Mouse (Mus musculus): ENCODE measurements around the gene Fxn. TPM values are rescaled to one million over a fixed set of nuclear protein-coding genes. Genes with fewer than 3 reads are reported as not detected.

The Fxn gene
- polyA plus RNA-seq, 1 experiment from 2014 or later: 22.1 TPM

DNA sequence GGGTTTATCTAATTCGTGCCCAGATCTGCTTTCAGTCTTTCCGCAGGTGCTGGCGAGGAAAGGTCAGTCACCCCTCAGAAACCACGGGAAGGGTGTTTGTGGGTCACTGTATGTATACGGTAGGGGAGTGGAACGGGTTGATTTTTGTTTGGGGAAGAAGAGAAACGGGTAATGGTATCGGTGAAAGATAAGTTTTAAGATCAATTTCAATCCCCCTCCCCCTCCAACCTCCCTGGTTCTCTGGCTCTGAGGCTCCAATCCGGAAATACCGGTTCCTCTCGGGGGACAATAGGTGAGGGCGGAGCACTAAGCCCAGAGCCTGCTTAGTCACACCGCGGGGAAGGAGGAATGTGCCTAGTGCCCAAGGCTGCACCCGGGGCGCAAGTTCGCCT, 55.1 kb downstream of the Fxn start:
- 2% methylated on average over 17 of the region's 17 CpGs for WGBS
- Histone ChIP-seq H3K9me3 (ENCODE audit: low read length) (no peaks in the 10 kb centered on the region), H3K4me2 (replicated peaks; ENCODE audit: low read depth, low read length) (peak overlapping the region; percentile 79), H3K27me3 (replicated peaks; ENCODE audit: insufficient read depth, low read length) (no peaks in the 10 kb centered on the region), H3K9ac (replicated peaks; ENCODE audit: low read depth) (no peak overlapping the region), H3K4me1 (ENCODE audit: insufficient read depth, low read depth, low read length) (no peaks in the 10 kb centered on the region), H3K27ac (ENCODE audit: low read length) (peak overlapping the region; percentile 95), H3K4me3 (ENCODE audit: low read depth, low read length) (peak overlapping the region; percentile 67), H3K36me3 (ENCODE audit: insufficient read depth, low read length) (no peaks in the 10 kb centered on the region)
- DNase-seq (ENCODE audit: low spot score): peak; percentile 94
- peak; percentile 86 for ATAC-seq
- TF ChIP-seq EP300 (IDR thresholded peaks at IDR 0.05) (peak; percentile 53), CTCF (IDR thresholded peaks at IDR 0.05) (no peak)

DNA sequence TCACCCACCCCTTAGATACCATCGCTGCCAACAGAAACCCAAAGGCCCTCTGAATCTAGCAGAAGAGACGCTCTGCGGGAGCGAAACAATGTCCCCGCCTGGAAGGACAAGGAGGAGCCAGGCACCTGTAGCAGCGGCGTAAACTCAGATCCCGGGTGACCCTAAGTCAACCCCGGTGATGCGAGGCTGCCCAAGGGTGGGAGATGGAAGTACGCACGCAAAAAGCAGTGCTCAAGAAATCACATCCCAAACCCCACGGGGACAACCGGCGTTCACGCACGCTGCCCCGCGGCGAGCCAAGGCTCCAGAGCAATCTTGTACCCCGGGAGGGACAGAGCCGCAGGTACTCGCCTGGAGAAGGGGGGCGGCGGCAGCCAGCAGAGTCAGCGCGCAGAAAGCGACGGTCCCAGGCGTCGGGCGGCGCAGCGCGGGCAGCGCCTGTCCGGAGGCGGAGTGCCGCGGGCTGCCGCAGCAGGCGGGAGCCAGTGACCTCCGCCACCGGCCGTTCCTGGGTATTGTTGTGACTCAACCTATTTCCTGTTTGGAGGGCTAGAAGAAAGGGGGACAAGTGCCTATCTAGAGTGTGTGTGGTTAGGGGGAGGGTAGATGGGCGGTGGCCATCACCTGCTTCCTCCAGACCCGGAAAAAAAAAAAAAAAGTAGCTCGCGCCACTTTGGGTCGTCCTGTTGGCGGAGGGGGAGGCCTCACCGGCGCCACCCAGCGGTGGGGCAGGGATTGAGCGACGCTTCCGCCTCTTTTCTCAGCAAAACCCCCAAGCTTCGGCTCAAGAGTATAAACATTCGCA, 55.7 kb downstream of the Fxn start, which contains the start of gene Tjp2:
TSS of gene Tjp2 (minus strand) at position 531 of the 805 bp plus-strand sequence.
- ATAC-seq: peak; percentile 94
- no peaks in the 10 kb centered on the region for H3K4me1 ChIP-seq (ENCODE audit: insufficient read depth, low read depth, low read length)
- peak within 1 kb of the TSS; percentile 45 for H3K9ac ChIP-seq (replicated peaks; ENCODE audit: low read depth)
- H3K4me2 ChIP-seq (replicated peaks; ENCODE audit: low read depth, low read length): peak within 1 kb of the TSS; percentile 79
- peak within 1 kb of the TSS; percentile 95 for H3K27ac ChIP-seq (ENCODE audit: low read length)
- peak within 1 kb of the TSS; percentile 67 for H3K4me3 ChIP-seq (ENCODE audit: low read depth, low read length)
- H3K36me3 ChIP-seq (ENCODE audit: insufficient read depth, low read length): no peaks in the 10 kb centered on the region
- peak; percentile 93 for DNase-seq (ENCODE audit: low spot score)
- TF ChIP-seq EP300 (IDR thresholded peaks at IDR 0.05) (peak; percentile 51), CTCF (IDR thresholded peaks at IDR 0.05) (peak; percentile 85)
- WGBS: under 1% methylated on average over 58 of the region's 59 CpGs
- H3K9me3 ChIP-seq (ENCODE audit: low read length): no peaks in the 10 kb centered on the region
- H3K27me3 ChIP-seq (replicated peaks; ENCODE audit: insufficient read depth, low read length): no peaks in the 10 kb centered on the region

DNA sequence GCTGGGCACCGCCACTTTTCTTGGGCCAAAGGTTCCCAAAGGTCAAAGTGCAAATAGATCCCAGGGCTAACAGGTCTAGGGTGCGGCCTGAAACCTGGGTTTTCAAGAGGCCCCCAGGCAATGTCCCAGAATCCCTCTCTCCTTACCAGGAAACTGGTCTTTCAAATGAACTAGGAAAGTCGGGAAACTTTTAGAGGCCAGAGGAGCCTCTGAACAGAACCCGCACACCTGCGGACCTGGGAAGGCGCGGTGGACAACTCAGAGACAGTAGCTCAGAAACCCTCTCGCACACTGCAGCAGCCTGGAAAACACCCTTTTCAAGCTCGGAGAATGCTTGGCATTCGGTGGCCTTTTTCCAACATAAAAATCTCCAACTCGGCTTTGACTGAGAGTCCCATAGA, 56.6 kb downstream of the Fxn start:
- Histone ChIP-seq H3K4me1 (ENCODE audit: insufficient read depth, low read depth, low read length) (no peaks in the 10 kb centered on the region), H3K4me3 (ENCODE audit: low read depth, low read length) (peak overlapping the region; percentile 67), H3K27me3 (replicated peaks; ENCODE audit: insufficient read depth, low read length) (no peaks in the 10 kb centered on the region), H3K4me2 (replicated peaks; ENCODE audit: low read depth, low read length) (peak overlapping the region; percentile 79), H3K36me3 (ENCODE audit: insufficient read depth, low read length) (no peaks in the 10 kb centered on the region), H3K27ac (ENCODE audit: low read length) (peak overlapping the region; percentile 95), H3K9me3 (ENCODE audit: low read length) (no peaks in the 10 kb centered on the region), H3K9ac (replicated peaks; ENCODE audit: low read depth) (peak overlapping the region; percentile 45)
- DNase-seq (ENCODE audit: low spot score): peak; percentile 45
- WGBS: 13% methylated on average over 11 of the region's 11 CpGs
- ATAC-seq: no peak
- no peak for TF ChIP-seq CTCF (IDR thresholded peaks at IDR 0.05)
- no peak for TF ChIP-seq EP300 (IDR thresholded peaks at IDR 0.05)

DNA sequence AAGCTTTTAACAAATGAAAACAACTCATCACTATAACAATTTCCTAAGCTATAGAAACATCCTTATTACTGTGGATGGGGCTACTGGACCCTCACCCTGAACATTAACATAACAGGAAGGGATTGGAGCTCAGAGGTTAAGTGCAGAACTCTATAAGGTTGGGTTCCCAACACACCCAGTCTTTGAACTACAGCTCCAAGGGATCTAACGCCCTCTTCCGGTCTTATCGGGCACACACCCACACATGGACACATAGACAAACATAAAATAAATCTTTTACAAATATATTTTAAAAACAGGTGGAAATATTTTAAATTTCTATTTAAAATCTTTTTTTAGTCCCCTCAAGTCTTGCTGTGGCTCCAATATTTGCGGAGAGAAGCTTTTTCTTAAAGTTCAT, 59.0 kb downstream of the Fxn start:
- no peak overlapping the region for H3K4me3 ChIP-seq (ENCODE audit: low read depth, low read length)
- WGBS: 57% methylated on average over 4 of the region's 4 CpGs
- no peaks in the 10 kb centered on the region for H3K27me3 ChIP-seq (replicated peaks; ENCODE audit: insufficient read depth, low read length)
- peak overlapping the region; percentile 28 for H3K4me2 ChIP-seq (replicated peaks; ENCODE audit: low read depth, low read length)
- no peaks in the 10 kb centered on the region for H3K9me3 ChIP-seq (ENCODE audit: low read length)
- peak; percentile 57 for DNase-seq (ENCODE audit: low spot score)
- peak overlapping the region; percentile 3; the same call in 1 of the 2 replicates for H3K27ac ChIP-seq (ENCODE audit: low read length)
- H3K4me1 ChIP-seq (ENCODE audit: insufficient read depth, low read depth, low read length): no peaks in the 10 kb centered on the region
- no peaks in the 10 kb centered on the region for H3K36me3 ChIP-seq (ENCODE audit: insufficient read depth, low read length)
- TF ChIP-seq EP300 (IDR thresholded peaks at IDR 0.05): no peak; the same call in 1 of the 2 replicates
- peak; percentile 38 for TF ChIP-seq CTCF (IDR thresholded peaks at IDR 0.05)
- no peak for ATAC-seq
- no peak overlapping the region for H3K9ac ChIP-seq (replicated peaks; ENCODE audit: low read depth)

DNA sequence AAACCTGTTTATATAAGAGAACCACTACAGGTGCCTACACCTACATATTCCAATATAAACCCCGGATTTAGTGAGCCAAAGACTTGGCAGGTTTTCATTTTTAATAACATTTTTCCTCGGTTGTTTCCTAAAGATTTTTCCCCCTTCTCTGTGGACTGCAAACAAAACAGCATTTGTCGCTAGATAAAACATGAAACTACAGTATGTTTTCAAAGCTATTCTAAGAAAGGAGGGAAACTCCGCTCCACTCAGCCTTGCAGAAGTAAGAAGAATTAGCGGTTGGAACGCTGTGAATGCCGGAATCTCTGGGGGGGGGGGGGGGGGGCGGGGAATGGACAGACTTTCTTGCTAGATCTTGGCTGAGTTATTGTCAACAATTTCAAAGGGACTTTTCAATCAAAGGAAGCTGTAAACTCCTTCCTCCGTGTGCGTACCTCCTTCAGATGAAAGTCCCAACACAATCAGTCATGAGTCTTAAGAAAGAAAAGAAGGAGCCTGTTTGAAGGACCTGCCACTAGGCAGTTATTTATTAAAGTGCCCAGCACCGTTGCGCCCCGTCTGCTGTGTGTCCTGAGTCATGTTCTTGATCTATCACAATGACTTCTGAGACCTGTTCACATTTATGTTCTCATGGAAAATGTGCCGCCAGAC, 59.5 kb downstream of the Fxn start:
- H3K4me1 ChIP-seq (ENCODE audit: insufficient read depth, low read depth, low read length): no peaks in the 10 kb centered on the region
- no peak for TF ChIP-seq CTCF (IDR thresholded peaks at IDR 0.05)
- TF ChIP-seq EP300 (IDR thresholded peaks at IDR 0.05): no peak
- no peak overlapping the region for H3K9ac ChIP-seq (replicated peaks; ENCODE audit: low read depth)
- no peak for ATAC-seq
- H3K27ac ChIP-seq (ENCODE audit: low read length): peak overlapping the region; percentile 3; the same call in 1 of the 2 replicates
- peak; percentile 73 for DNase-seq (ENCODE audit: low spot score)
- H3K27me3 ChIP-seq (replicated peaks; ENCODE audit: insufficient read depth, low read length): no peaks in the 10 kb centered on the region
- H3K9me3 ChIP-seq (ENCODE audit: low read length): no peaks in the 10 kb centered on the region
- no peak overlapping the region for H3K4me3 ChIP-seq (ENCODE audit: low read depth, low read length)
- no peaks in the 10 kb centered on the region for H3K36me3 ChIP-seq (ENCODE audit: insufficient read depth, low read length)
- 5% methylated on average over 14 of the region's 14 CpGs for WGBS
- H3K4me2 ChIP-seq (replicated peaks; ENCODE audit: low read depth, low read length): peak overlapping the region; percentile 28

DNA sequence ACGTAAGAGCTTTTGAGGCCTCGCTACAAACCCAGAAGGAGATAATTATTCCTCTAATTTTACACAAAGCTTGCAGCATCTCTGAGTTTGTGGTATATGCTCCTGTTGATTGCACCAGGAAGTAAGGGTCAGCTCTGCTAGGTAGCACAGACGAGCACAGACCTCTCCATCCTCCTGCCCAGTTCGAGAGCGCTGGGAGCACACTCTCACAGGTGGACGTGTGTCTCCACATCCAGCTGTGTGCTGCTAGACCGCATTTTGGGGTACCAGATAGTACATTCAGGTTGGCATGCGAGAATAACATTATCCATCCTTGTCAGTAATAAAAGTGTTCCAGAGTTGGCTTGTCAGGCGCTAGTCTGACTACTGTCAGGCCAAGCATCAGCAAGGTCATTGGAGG, 61.4 kb downstream of the Fxn start:
- Histone ChIP-seq H3K9me3 (ENCODE audit: low read length) (no peaks in the 10 kb centered on the region), H3K27me3 (replicated peaks; ENCODE audit: insufficient read depth, low read length) (no peaks in the 10 kb centered on the region), H3K9ac (replicated peaks; ENCODE audit: low read depth) (no peak overlapping the region), H3K27ac (ENCODE audit: low read length) (no peak overlapping the region), H3K4me2 (replicated peaks; ENCODE audit: low read depth, low read length) (no peak overlapping the region), H3K36me3 (ENCODE audit: insufficient read depth, low read length) (no peaks in the 10 kb centered on the region), H3K4me1 (ENCODE audit: insufficient read depth, low read depth, low read length) (no peaks in the 10 kb centered on the region), H3K4me3 (ENCODE audit: low read depth, low read length) (no peak overlapping the region)
- 72% methylated on average over 9 of the region's 9 CpGs for WGBS
- DNase-seq (ENCODE audit: low spot score) (no peak), ATAC-seq (no peak)
- no peak for TF ChIP-seq EP300 (IDR thresholded peaks at IDR 0.05)
- no peak for TF ChIP-seq CTCF (IDR thresholded peaks at IDR 0.05)
